Mouse (Mus musculus) megakaryocyte, embryonic 14.5 days (primary cell): ENCODE results near the gene Stat5a.

Source experiments
- FLI1 ChIP-seq: IDR thresholded peaks from 2 replicates; pipeline ENCODE4 v1.6.1; 2012; ENCODE audit warnings: low read length, inconsistent platforms, mixed read lengths
- GATA1 ChIP-seq: IDR thresholded peaks from 3 replicates; pipeline ENCODE4 v1.6.1; 2012; ENCODE audit warnings: mixed read lengths, low read length, inconsistent platforms, borderline replicate concordance

- TF ChIP-seq GATA1 (no peak), FLI1 (no peak)
Measured at GRCm38 (mm10) chr11:100915063-100915462, 55.9 kb downstream of the Stat5a start.
